Mouse (Mus musculus) stomach, embryonic 16.5 days (tissue): ENCODE measurements around the gene Fanca. TPM values are rescaled to one million over a fixed set of nuclear protein-coding genes. Genes with fewer than 3 reads are reported as not detected.
A peak's percentile ranks its signal among the peaks of the same experiment; 100 is the strongest.

Source experiments
- ATAC-seq: fragments of 200-750 bp; cut with Nextera tagmentation; 2 replicates; pipeline ENCODE4 v1.8.0; 2017; ENCODE audit warnings: moderate number of reproducible peaks, moderate TSS enrichment; ENCODE audit not compliant: insufficient read depth, low FRiP score
- H3K27ac ChIP-seq: fragments of 300-500 bp; sonication (generic); 2 replicates; pipeline ENCODE4 v1.5.1; 2014; ENCODE audit warnings: low read length
- H3K27me3 ChIP-seq: fragments of 300-500 bp; sonication (generic); 2 replicates; pipeline ENCODE4 v1.6.1; 2014; ENCODE audit warnings: low read length, control low read depth, mixed read lengths; ENCODE audit not compliant: control insufficient read depth, insufficient read depth
- H3K36me3 ChIP-seq: fragments of 300-500 bp; sonication (generic); 2 replicates; pipeline ENCODE4 v1.6.1; 2014; ENCODE audit warnings: low read length; ENCODE audit not compliant: control insufficient read depth, insufficient read depth
- H3K4me1 ChIP-seq: fragments of 300-500 bp; sonication (generic); 2 replicates; pipeline ENCODE4 v1.6.1; 2014; ENCODE audit warnings: low read length, control low read depth, mixed read lengths; ENCODE audit not compliant: control insufficient read depth, insufficient read depth
- H3K4me2 ChIP-seq: fragments of 300-500 bp; sonication (generic); 2 replicates; pipeline ENCODE4 v1.6.1; 2014; ENCODE audit warnings: low read depth, low read length, mixed read lengths
- H3K4me3 ChIP-seq: fragments of 300-500 bp; sonication (generic); replicated peaks from 2 replicates; pipeline ENCODE4 v1.5.1; 2014; ENCODE audit warnings: mild to moderate bottlenecking, low read length
- H3K9ac ChIP-seq: fragments of 300-500 bp; sonication (generic); 2 replicates; pipeline ENCODE4 v1.6.1; 2014; ENCODE audit warnings: low read length
- H3K9me3 ChIP-seq: fragments of 300-500 bp; sonication (generic); replicated peaks from 2 replicates; pipeline ENCODE4 v1.6.1; 2016; ENCODE audit warnings: low read length, control low read depth; ENCODE audit not compliant: control insufficient read depth
- WGBS: fragments of 180-500 bp; shearing (Covaris S2); extraction: QIAGEN DNeasy Blood & Tissue Kit; methylation state at CpG from one replicate; pipeline ENCODE4 v1.1.7; 2014; 5-methylcytosine and 5-hydroxymethylcytosine counted together
- polyA plus RNA-seq: library from polyadenylated mRNA; unstranded; fragments of >200 nt; fragmentation: Nextera tagmentation; extraction: Ambion mirVana; gene quantifications from 2 replicates; pipeline ENCODE4 v1.2.1, GENCODE M21; 2015

The Fanca gene
- 18.1 and 18.9 TPM in 2 replicates for polyA plus RNA-seq

- Histone ChIP-seq H3K9me3 (no peaks in the 10 kb centered on the region), H3K9ac (peak within 1 kb of the TSS; percentile 75), H3K4me3 (peak within 1 kb of the TSS; percentile 72), H3K4me1 (0 out of 2 replicates have a peak, but pooled peaks cover 3% of the 10 kb centered on the region), H3K27ac (0 out of 2 replicates have a peak within 1 kb of the TSS, but pooled peaks have one; percentile 3), H3K4me2 (peak within 1 kb of the TSS; percentile 89), H3K36me3 (no peaks in the 10 kb centered on the region), H3K27me3 (no peaks in the 10 kb centered on the region)
- ATAC-seq: peak; percentile 99
- WGBS: under 1% methylated on average over 24 of the region's 24 CpGs
These were observed at the start of gene Fanca for GRCm38 (mm10) chr8:123318467-123318911. Gene Fanca, minus strand, starts transcription at chr8:123318576.

- 47% methylated on average over 12 of the region's 12 CpGs for WGBS
- Histone ChIP-seq H3K27me3 (no peaks in the 10 kb centered on the region), H3K4me3 (no peak overlapping the region), H3K4me1 (no peaks in the 10 kb centered on the region), H3K27ac (no peak overlapping the region), H3K36me3 (no peaks in the 10 kb centered on the region), H3K4me2 (no peak overlapping the region), H3K9me3 (no peaks in the 10 kb centered on the region), H3K9ac (no peak overlapping the region)
- ATAC-seq: peak; percentile 33; the same call in 1 of the 2 replicates
These were observed 42.8 kb upstream of the Fanca start for GRCm38 (mm10) chr8:123361082-123361739.

GRCm38 (mm10) chr8:123353216-123353615, 34.8 kb upstream of the Fanca start:
- ATAC-seq: no peak
- H3K27me3 ChIP-seq: 0 out of 2 replicates have a peak, but pooled peaks cover 3% of the 10 kb centered on the region
- H3K9me3 ChIP-seq: no peaks in the 10 kb centered on the region
- H3K4me3 ChIP-seq: no peak overlapping the region
- H3K27ac ChIP-seq: no peak overlapping the region
- no peak overlapping the region for H3K9ac ChIP-seq
- no peaks in the 10 kb centered on the region for H3K36me3 ChIP-seq
- H3K4me2 ChIP-seq: no peak overlapping the region
- 31% methylated on average over 11 of the region's 11 CpGs for WGBS
- H3K4me1 ChIP-seq: peaks cover 12% of the 10 kb centered on the region

GRCm38 (mm10) chr8:123352786-123353185, 34.4 kb upstream of the Fanca start:
- Histone ChIP-seq H3K9me3 (no peaks in the 10 kb centered on the region), H3K36me3 (no peaks in the 10 kb centered on the region), H3K27me3 (0 out of 2 replicates have a peak, but pooled peaks cover 3% of the 10 kb centered on the region), H3K4me2 (no peak overlapping the region), H3K27ac (no peak overlapping the region), H3K4me1 (peaks cover 16% of the 10 kb centered on the region), H3K9ac (no peak overlapping the region), H3K4me3 (no peak overlapping the region)
- WGBS: 43% methylated on average over 13 of the region's 13 CpGs
- peak; percentile 39; the same call in 1 of the 2 replicates for ATAC-seq

- no peak overlapping the region for H3K4me2 ChIP-seq
- H3K27me3 ChIP-seq: 0 out of 2 replicates have a peak, but pooled peaks cover 3% of the 10 kb centered on the region
- peaks cover 18% of the 10 kb centered on the region for H3K4me1 ChIP-seq
- no peak overlapping the region for H3K27ac ChIP-seq
- no peak overlapping the region for H3K4me3 ChIP-seq
- H3K9me3 ChIP-seq: no peaks in the 10 kb centered on the region
- WGBS: 74% methylated on average over 12 of the region's 12 CpGs
- no peak for ATAC-seq
- H3K9ac ChIP-seq: no peak overlapping the region
- H3K36me3 ChIP-seq: no peaks in the 10 kb centered on the region
These were observed 33.7 kb upstream of the Fanca start for GRCm38 (mm10) chr8:123352118-123352517.

- no peak for ATAC-seq
- Histone ChIP-seq H3K4me2 (no peak overlapping the region), H3K4me3 (no peak overlapping the region), H3K4me1 (peaks cover 18% of the 10 kb centered on the region), H3K9me3 (no peaks in the 10 kb centered on the region), H3K27ac (no peak overlapping the region), H3K36me3 (no peaks in the 10 kb centered on the region), H3K9ac (no peak overlapping the region), H3K27me3 (0 out of 2 replicates have a peak, but pooled peaks cover 3% of the 10 kb centered on the region)
- 88% methylated on average over 4 of the region's 4 CpGs for WGBS
These were observed 30.7 kb upstream of the Fanca start for GRCm38 (mm10) chr8:123349073-123349472.

GRCm38 (mm10) chr8:123348237-123348843, 30.0 kb upstream of the Fanca start:
- Histone ChIP-seq H3K27ac (peak overlapping the region; percentile 13; the same call in 1 of the 2 replicates), H3K27me3 (0 out of 2 replicates have a peak, but pooled peaks cover 3% of the 10 kb centered on the region), H3K4me1 (peaks cover 21% of the 10 kb centered on the region), H3K9ac (no peak overlapping the region), H3K4me3 (no peak overlapping the region), H3K36me3 (no peaks in the 10 kb centered on the region), H3K4me2 (no peak overlapping the region), H3K9me3 (no peaks in the 10 kb centered on the region)
- WGBS: 31% methylated on average over 9 of the region's 9 CpGs
- ATAC-seq: peak; percentile 63; the same call in 1 of the 2 replicates

- Histone ChIP-seq H3K9ac (no peak overlapping the region), H3K36me3 (no peaks in the 10 kb centered on the region), H3K9me3 (no peaks in the 10 kb centered on the region), H3K27ac (no peak overlapping the region), H3K4me2 (no peak overlapping the region), H3K4me3 (no peak overlapping the region), H3K27me3 (no peaks in the 10 kb centered on the region), H3K4me1 (peaks cover 20% of the 10 kb centered on the region)
- WGBS: 69% methylated on average over 2 of the region's 2 CpGs
- ATAC-seq: no peak
These were observed 28.9 kb upstream of the Fanca start for GRCm38 (mm10) chr8:123347293-123347692.

GRCm38 (mm10) chr8:123345856-123346255, 27.5 kb upstream of the Fanca start:
- no peaks in the 10 kb centered on the region for H3K9me3 ChIP-seq
- no peaks in the 10 kb centered on the region for H3K36me3 ChIP-seq
- no peak for ATAC-seq
- no peak overlapping the region for H3K9ac ChIP-seq
- H3K27me3 ChIP-seq: no peaks in the 10 kb centered on the region
- WGBS: 76% methylated on average over 6 of the region's 6 CpGs
- H3K27ac ChIP-seq: no peak overlapping the region
- peaks cover 20% of the 10 kb centered on the region for H3K4me1 ChIP-seq
- H3K4me3 ChIP-seq: no peak overlapping the region
- H3K4me2 ChIP-seq: no peak overlapping the region
